Mouse (Mus musculus): ENCODE results near the gene Nolc1. TPM values are rescaled to one million over a fixed set of nuclear protein-coding genes. Genes with fewer than 3 reads are reported as not detected.

The Nolc1 gene
- total and polyA plus RNA-seq, 3 experiments, result 88.0 to 333 (median 96.0) TPM

DNA sequence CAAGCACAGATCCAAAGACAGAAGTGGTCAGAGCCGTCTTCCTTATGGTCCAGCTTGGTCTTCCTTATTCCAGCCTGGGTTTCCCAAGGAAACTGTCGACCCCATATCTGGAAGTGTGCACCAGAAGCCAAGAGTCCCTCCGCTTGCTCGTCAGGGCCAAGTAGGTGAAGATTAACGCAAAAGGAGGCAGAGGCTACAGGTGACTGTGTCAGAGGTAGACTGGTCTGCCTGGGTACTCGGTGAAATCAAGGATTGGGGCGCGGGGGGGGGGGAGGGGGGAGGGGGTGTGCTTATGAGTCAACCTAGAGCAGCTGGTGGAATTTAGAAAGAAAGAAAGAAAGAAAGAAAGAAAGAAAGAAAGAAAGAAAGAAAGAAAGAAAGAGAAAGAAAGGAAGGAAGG lies 55.6 kb downstream of the Nolc1 start:
- no peak for TF ChIP-seq RCOR1 (conservative IDR thresholded peaks at IDR 0.05; ENCODE audit: low read depth, low read length)
- no peak for TF ChIP-seq GABPA (IDR thresholded peaks at IDR 0.05; ENCODE audit: insufficient replicate concordance, low read depth, low read length)
- Histone ChIP-seq H3K4me2 (ENCODE audit: insufficient read depth, low read depth, poor library complexity, severe bottlenecking) (peak overlapping the region; percentile 90), H3K4me1 (ENCODE audit: control insufficient read depth in 1 of 2, insufficient read depth in 2 of 2) (peaks cover 2 to 10% of the 10 kb centered on the region in 2 experiments; a peak in 3 of 4 replicates), H3K27ac (ENCODE audit: insufficient read depth, low read depth) (no peak overlapping the region), H3K79me2 (replicated peaks; ENCODE audit: control insufficient read depth, extremely low read depth, insufficient read depth, poor library complexity, severe bottlenecking) (no peaks in the 10 kb centered on the region), H3K9ac (ENCODE audit: insufficient read depth, low read depth) (no peak overlapping the region; the same call in 1 of the 2 replicates), H3K9me3 (replicated peaks; ENCODE audit: low read length) (no peaks in the 10 kb centered on the region), H3K27me3 (replicated peaks) (peaks cover 51% of the 10 kb centered on the region), H3K4me3 (replicated peaks in 1 of 3; ENCODE audit: low read depth in 2 of 3, low read length in 2 of 3, poor library complexity in 1 of 3) (peak overlapping the region in 1 of 3 experiments; percentile 28), H3K36me3 (replicated peaks in 1 of 2; ENCODE audit: control insufficient read depth in 1 of 2, insufficient read depth in 1 of 2, low read length in 1 of 2) (no peaks in the 10 kb centered on the region)
- dilution Hi-C loops (cut with MboI; ENCODE audit: extremely low pct_ligation_motif_present, extremely low pct_unique_long_range_greater_than_20kb, low sequenced_read_pairs), result no loop called here
- no peak for DNase-seq (ENCODE audit: extremely low read depth)
- in situ Hi-C loops (cut with MboI; ENCODE audit: low pct_ligation_motif_present, low pct_unique_long_range_greater_than_20kb, low sequenced_read_pairs), result loop anchor here (10.0 kb wide), 1 partner anchor 234 kb away; no protein-coding TSS in a partner anchor

DNA sequence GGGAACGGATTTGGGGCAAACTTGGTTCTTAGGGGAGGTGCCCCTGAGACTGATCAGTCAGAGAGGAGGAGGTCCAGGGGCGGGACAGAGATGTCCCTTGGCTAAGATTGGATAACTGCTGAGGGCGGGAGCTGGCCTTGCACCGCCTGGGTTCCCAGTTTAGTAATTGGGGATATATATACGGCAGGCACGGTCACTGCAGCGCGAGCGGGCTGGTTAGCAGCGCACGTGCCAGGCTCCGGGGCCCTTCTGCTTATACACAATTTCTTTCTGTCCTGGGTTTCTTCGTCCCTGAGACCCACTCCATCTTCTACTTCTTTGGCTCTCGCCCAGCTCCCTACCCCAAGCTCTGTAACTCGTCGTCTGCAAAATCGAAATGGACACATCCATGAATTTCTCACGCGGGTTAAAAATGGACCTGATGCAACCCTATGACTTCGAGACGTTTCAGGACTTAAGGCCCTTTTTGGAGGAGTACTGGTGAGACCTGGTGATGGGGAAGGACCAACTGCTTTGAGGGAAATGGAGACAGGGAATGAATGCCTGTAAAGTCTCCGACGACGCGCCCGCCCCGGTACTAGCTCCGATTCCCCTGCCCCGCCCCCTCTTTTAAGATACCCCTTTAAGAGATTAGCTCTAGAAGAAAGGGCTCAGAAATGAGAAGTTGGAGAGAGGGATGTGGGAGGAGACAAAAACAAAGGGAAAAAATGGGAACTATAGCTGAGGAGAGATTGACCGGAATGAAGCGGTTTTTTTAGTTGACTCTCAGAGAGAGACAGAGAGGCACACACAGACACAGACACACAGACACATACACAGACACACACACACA lies 56.2 kb downstream of the Nolc1 start, which contains the start of gene Elovl3:
Elovl3 (plus strand) TSS at position 204 of the 832 bp plus-strand sequence.
- no peak for TF ChIP-seq ZNF384 (IDR thresholded peaks at IDR 0.05; ENCODE audit: low read depth, low read length)
- TF ChIP-seq TBP (conservative IDR thresholded peaks at IDR 0.05; ENCODE audit: low read depth, low read length), result no peak
- TF ChIP-seq RCOR1 (conservative IDR thresholded peaks at IDR 0.05; ENCODE audit: low read depth, low read length), result no peak
- TF ChIP-seq BHLHE40 (IDR thresholded peaks at IDR 0.05; ENCODE audit: low read depth, low read length), result peak; percentile 85
- TF ChIP-seq RAD21 (IDR thresholded peaks at IDR 0.05; ENCODE audit: low read depth, low read length), result no peak
- no peak for TF ChIP-seq NRF1 (IDR thresholded peaks at IDR 0.05; ENCODE audit: low read depth, low read length)
- dilution Hi-C loops (cut with MboI; ENCODE audit: extremely low pct_ligation_motif_present, extremely low pct_unique_long_range_greater_than_20kb, low sequenced_read_pairs), result no loop called here
- DNase-seq (ENCODE audit: extremely low read depth), result no peak
- in situ Hi-C loops (cut with MboI; ENCODE audit: low pct_ligation_motif_present, low pct_unique_long_range_greater_than_20kb, low sequenced_read_pairs), result loop anchor here (10.0 kb wide), 1 partner anchor 233 kb away; no protein-coding TSS in a partner anchor
- Histone ChIP-seq H3K79me2 (replicated peaks; ENCODE audit: control insufficient read depth, extremely low read depth, insufficient read depth, poor library complexity, severe bottlenecking) (no peaks in the 10 kb centered on the region), H3K4me3 (replicated peaks in 1 of 3; ENCODE audit: low read depth in 2 of 3, low read length in 2 of 3, poor library complexity in 1 of 3) (peak within 1 kb of the TSS in 1 of 3 experiments; percentile 28), H3K36me3 (replicated peaks in 1 of 2; ENCODE audit: control insufficient read depth in 1 of 2, insufficient read depth in 1 of 2, low read length in 1 of 2) (no peaks in the 10 kb centered on the region), H3K27ac (ENCODE audit: insufficient read depth, low read depth) (no peak within 1 kb of the TSS), H3K9me3 (replicated peaks; ENCODE audit: low read length) (no peaks in the 10 kb centered on the region), H3K4me1 (ENCODE audit: control insufficient read depth in 1 of 2, insufficient read depth in 2 of 2) (peaks cover 2 to 16% of the 10 kb centered on the region in 2 experiments; a peak in 3 of 4 replicates), H3K9ac (ENCODE audit: insufficient read depth, low read depth) (no peak within 1 kb of the TSS; the same call in 1 of the 2 replicates), H3K4me2 (ENCODE audit: insufficient read depth, low read depth, poor library complexity, severe bottlenecking) (peak within 1 kb of the TSS; percentile 90), H3K27me3 (replicated peaks) (peaks cover 56% of the 10 kb centered on the region)

DNA sequence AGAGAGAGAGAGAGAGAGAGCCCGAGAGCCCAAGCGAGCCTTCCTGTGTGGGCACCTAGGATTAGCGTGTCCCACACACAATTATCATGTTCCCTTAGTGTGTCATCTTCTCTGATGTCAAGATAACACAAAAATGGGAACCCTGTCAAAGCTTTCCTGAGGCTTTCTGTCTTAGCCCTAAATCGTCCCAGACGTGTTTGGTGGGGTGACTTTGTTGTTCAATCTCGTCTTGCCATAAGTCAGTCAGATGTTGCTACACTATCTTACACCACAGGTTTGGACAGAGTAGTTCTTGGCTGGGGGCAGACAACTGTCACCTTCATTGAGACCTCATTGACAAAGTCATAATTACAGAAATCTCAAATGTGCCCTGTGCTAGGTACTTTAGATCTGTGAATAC lies 56.9 kb downstream of the Nolc1 start:
- no peak for DNase-seq (ENCODE audit: extremely low read depth)
- Histone ChIP-seq H3K36me3 (replicated peaks in 1 of 2; ENCODE audit: control insufficient read depth in 1 of 2, insufficient read depth in 1 of 2, low read length in 1 of 2) (no peaks in the 10 kb centered on the region), H3K4me2 (ENCODE audit: insufficient read depth, low read depth, poor library complexity, severe bottlenecking) (peak overlapping the region; percentile 90; the same call in 1 of the 2 replicates), H3K27me3 (replicated peaks) (peaks cover 58% of the 10 kb centered on the region), H3K9ac (ENCODE audit: insufficient read depth, low read depth) (no peak overlapping the region), H3K4me1 (ENCODE audit: control insufficient read depth in 1 of 2, insufficient read depth in 2 of 2) (peaks cover 2 to 23% of the 10 kb centered on the region in 2 experiments; a peak in 3 of 4 replicates), H3K27ac (ENCODE audit: insufficient read depth, low read depth) (no peak overlapping the region), H3K79me2 (replicated peaks; ENCODE audit: control insufficient read depth, extremely low read depth, insufficient read depth, poor library complexity, severe bottlenecking) (no peaks in the 10 kb centered on the region), H3K9me3 (replicated peaks; ENCODE audit: low read length) (no peaks in the 10 kb centered on the region), H3K4me3 (replicated peaks in 1 of 3; ENCODE audit: low read depth in 2 of 3, low read length in 2 of 3, poor library complexity in 1 of 3) (no peak overlapping the region)
- in situ Hi-C loops (cut with MboI; ENCODE audit: low pct_ligation_motif_present, low pct_unique_long_range_greater_than_20kb, low sequenced_read_pairs), result loop anchor here (10.0 kb wide), 1 partner anchor 232 kb away; no protein-coding TSS in a partner anchor
- dilution Hi-C loops (cut with MboI; ENCODE audit: extremely low pct_ligation_motif_present, extremely low pct_unique_long_range_greater_than_20kb, low sequenced_read_pairs), result no loop called here
- TF ChIP-seq BHLHE40 (IDR thresholded peaks at IDR 0.05; ENCODE audit: low read depth, low read length) (no peak), USF2 (conservative IDR thresholded peaks at IDR 0.05; ENCODE audit: low read depth, low read length) (no peak), RCOR1 (conservative IDR thresholded peaks at IDR 0.05; ENCODE audit: low read depth, low read length) (no peak)

Other genes with a start within 250 kb of the Nolc1 start
- gene Armh3, start 77.4 kb upstream of the Nolc1 start, total RNA-seq (2012; rRNA removed), result 1.9 and 2.2 TPM in 2 replicates
- gene Armh3, start 77.4 kb upstream of the Nolc1 start, total RNA-seq (2014; rRNA removed), result 1.1 and 1.3 TPM in 2 replicates
- 4.3 and 4.9 TPM in 2 replicates for gene Armh3, start 77.4 kb upstream of the Nolc1 start, polyA plus RNA-seq (2012; ENCODE audit: insufficient read length, low read depth)
- gene Hps6, start 72.4 kb upstream of the Nolc1 start, total RNA-seq (2012; rRNA removed), result 10.5 and 10.6 TPM in 2 replicates
- gene Hps6, start 72.4 kb upstream of the Nolc1 start, total RNA-seq (2014; rRNA removed), result 6.0 and 6.7 TPM in 2 replicates
- gene Hps6, start 72.4 kb upstream of the Nolc1 start, polyA plus RNA-seq (2012; ENCODE audit: insufficient read length, low read depth), result 5.1 and 5.8 TPM in 2 replicates
- 21.2 and 26.1 TPM in 2 replicates for gene Pprc1, start 31.0 kb upstream of the Nolc1 start, total RNA-seq (2012; rRNA removed)
- gene Pprc1, start 31.0 kb upstream of the Nolc1 start, total RNA-seq (2014; rRNA removed), result 9.2 and 13.0 TPM in 2 replicates
- 65.0 and 68.7 TPM in 2 replicates for gene Pprc1, start 31.0 kb upstream of the Nolc1 start, polyA plus RNA-seq (2012; ENCODE audit: insufficient read length, low read depth)
- 56.9 and 63.1 TPM in 2 replicates for gene Ldb1, start 30.6 kb upstream of the Nolc1 start, total RNA-seq (2012; rRNA removed)
- 59.2 and 67.6 TPM in 2 replicates for gene Ldb1, start 30.6 kb upstream of the Nolc1 start, total RNA-seq (2014; rRNA removed)
- gene Ldb1, start 30.6 kb upstream of the Nolc1 start, polyA plus RNA-seq (2012; ENCODE audit: insufficient read length, low read depth), result 114 and 120 TPM in 2 replicates
- gene Elovl3, start 56.0 kb downstream of the Nolc1 start, total RNA-seq (2012; rRNA removed), result not detected in 2 replicates
- not detected in 2 replicates for gene Elovl3, start 56.0 kb downstream of the Nolc1 start, total RNA-seq (2014; rRNA removed)
- gene Elovl3, start 56.0 kb downstream of the Nolc1 start, polyA plus RNA-seq (2012; ENCODE audit: insufficient read length, low read depth), result not detected in 2 replicates
- not detected in 2 replicates for gene Pitx3, start 72.5 kb downstream of the Nolc1 start, total RNA-seq (2012; rRNA removed)
- not detected in 2 replicates for gene Pitx3, start 72.5 kb downstream of the Nolc1 start, total RNA-seq (2014; rRNA removed)
- not detected in 2 replicates for gene Pitx3, start 72.5 kb downstream of the Nolc1 start, polyA plus RNA-seq (2012; ENCODE audit: insufficient read length, low read depth)
- gene Gbf1, start 76.6 kb downstream of the Nolc1 start, total RNA-seq (2012; rRNA removed), result 18.7 and 22.7 TPM in 2 replicates
- gene Gbf1, start 76.6 kb downstream of the Nolc1 start, total RNA-seq (2014; rRNA removed), result 7.1 and 8.6 TPM in 2 replicates
- gene Gbf1, start 76.6 kb downstream of the Nolc1 start, polyA plus RNA-seq (2012; ENCODE audit: insufficient read length, low read depth), result 23.9 and 26.1 TPM in 2 replicates
- 45.0 and 64.8 TPM in 2 replicates for gene Nfkb2, start 228.5 kb downstream of the Nolc1 start, total RNA-seq (2012; rRNA removed)
- gene Nfkb2, start 228.5 kb downstream of the Nolc1 start, total RNA-seq (2014; rRNA removed), result 37.1 and 44.3 TPM in 2 replicates
- gene Nfkb2, start 228.5 kb downstream of the Nolc1 start, polyA plus RNA-seq (2012; ENCODE audit: insufficient read length, low read depth), result 67.5 and 71.7 TPM in 2 replicates

All from CH12.LX (cell line).